Mouse (Mus musculus) thymus, adult 2 months (tissue): Measurements from ENCODE around the gene Tmed4.

Experiments
- CTCF ChIP-seq: fragments of 200-500 bp; IDR thresholded peaks from 2 replicates; pipeline ENCODE4 v1.5.1; 2012; ENCODE audit warnings: mild to moderate bottlenecking, control low read depth, low read length, moderate library complexity, borderline replicate concordance; ENCODE audit not compliant: control insufficient read depth, poor library complexity, insufficient read depth; ENCODE audit errors: extremely low read depth
- POLR2A ChIP-seq: fragments of 200-500 bp; IDR thresholded peaks from 2 replicates; pipeline ENCODE4 v1.6.1; 2012; ENCODE audit warnings: mild to moderate bottlenecking, low read length, control low read depth, moderate library complexity; ENCODE audit not compliant: control insufficient read depth, poor library complexity, insufficient read depth; ENCODE audit errors: extremely low read depth

DNA sequence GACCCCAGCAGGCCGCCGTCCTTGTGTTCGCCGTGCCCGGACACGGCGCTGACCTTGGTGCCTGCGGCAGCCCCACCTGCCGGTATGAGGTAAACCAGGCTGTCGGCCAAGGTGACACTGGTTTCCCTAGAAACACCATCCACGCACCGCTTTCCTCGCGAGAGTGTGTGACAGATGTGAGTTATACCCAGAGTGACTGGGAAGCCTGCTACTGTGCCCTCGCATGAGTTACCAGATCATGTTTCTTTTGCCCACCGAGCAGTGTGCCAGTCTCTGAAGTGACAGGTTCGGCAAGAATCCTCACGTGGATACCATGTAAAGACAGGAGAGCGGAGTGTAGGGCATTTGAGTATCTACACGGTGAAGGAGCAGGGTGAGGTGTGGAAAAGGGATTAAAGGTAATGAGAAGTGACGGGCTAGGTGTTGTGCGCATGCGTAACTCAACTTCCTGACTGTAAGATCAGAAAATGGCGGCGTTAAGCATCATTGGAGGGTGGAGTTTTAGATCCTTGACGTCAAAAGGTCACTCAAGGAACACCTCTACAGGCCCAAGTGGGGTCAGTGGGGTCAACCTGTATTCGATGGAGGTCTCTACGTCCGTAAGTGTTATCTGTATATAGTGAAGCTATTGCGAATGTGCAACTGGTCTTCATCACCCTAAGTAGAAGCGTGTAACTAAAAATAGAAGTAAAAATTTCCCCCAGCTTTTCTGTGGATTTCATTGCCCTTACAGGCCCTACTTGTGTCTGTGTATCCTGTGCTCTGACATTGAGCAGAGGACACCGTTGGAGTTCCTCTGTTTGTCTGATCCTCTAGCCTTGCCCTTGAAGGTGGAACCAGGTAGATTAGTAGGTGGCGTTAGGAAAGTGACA, 17.7 kb upstream of the Tmed4 start:
- no peak; the same call in 1 of the 2 replicates for TF ChIP-seq CTCF
- no peak; the same call in 1 of the 2 replicates for TF ChIP-seq POLR2A
